Mouse (Mus musculus): ENCODE data around the gene Uck1. TPM values are rescaled to one million over a fixed set of nuclear protein-coding genes. Genes with fewer than 3 reads are reported as not detected.
"Not testable (repeated sequence)": the region's sequence is repeated elsewhere in the genome, so short reads cannot be mapped to it uniquely, and the experiment has no call there.

Gene Uck1
- 120 and 132 TPM in 2 replicates for total RNA-seq (2021)
- long read RNA-seq, transcript Uck1-201 (7 exons, 2,005 nt): major isoform, 195 of 259 reads
- long read RNA-seq, partial matches to known transcripts: 32 of 259 reads
- long read RNA-seq, other reads (novel, unspliced or antisense): 29 of 259 reads

- peak; percentile 92 for DNase-seq
Measured at GRCm38 (mm10) chr2:32259657-32260417, at the start of gene Uck1. Uck1 (minus strand) TSS chr2:32260159.

GRCm38 (mm10) chr2:32308870-32309568 lies 49.1 kb upstream of the Uck1 start:
- DNase-seq: no peak

GRCm38 (mm10) chr2:32307941-32308760 lies 48.2 kb upstream of the Uck1 start:
- DNase-seq: peak; percentile 42

- no peak for DNase-seq
Measured at GRCm38 (mm10) chr2:32307247-32307798, 47.4 kb upstream of the Uck1 start.

DNA sequence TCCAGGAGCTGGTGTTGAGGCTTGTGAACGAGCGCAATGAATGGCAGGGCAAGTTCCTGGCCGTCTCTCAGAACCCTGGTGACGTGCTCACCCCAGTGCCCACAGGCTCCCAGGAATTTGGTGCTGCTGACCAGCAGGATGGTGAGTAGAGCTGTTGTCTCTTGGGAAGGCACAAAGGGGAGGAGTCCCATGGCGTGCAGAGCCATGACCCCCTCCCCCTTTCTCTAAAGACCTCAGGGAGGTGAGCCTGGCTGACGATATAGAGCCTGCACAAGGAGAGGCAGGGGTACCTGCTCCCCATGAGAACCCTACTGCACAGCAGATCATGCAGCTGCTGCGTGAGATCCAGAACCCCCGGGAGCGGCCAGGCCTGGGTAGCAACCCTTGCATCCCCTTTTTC lies 46.2 kb upstream of the Uck1 start:
- no peak for DNase-seq

GRCm38 (mm10) chr2:32305668-32306067 lies 45.7 kb upstream of the Uck1 start:
- DNase-seq: no peak

DNA sequence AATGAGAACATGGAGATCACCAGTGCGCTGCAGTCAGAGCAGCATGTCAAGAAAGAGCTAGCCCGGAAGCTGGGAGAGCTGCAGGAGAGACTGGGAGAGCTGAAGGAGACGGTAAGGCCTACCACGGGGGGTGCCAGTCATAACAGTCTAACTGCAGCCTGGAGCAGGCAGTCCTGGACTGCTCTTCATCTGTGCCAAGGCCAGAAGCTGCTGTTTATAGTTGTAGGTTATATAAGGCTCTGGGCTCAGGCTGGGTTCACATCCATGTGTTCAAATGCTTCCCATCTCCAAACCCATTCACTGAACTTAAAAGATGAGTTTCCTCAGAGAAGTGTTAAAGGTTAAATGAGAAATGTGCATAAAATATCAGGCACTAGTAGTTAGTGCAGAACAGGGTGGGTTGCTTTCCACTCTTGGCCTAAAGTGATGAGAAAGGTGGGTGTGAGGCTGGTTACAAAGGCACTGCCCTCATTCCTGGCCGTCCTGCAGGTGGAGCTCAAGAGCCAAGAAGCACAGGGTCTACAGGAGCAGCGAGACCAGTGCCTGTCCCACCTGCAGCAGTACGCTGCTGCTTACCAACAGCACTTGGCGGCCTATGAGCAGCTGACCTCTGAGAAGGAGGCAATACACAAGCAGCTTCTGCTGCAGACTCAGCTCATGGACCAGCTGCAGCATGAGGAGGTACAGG lies 44.3 kb upstream of the Uck1 start:
- peak; percentile 58 for DNase-seq

DNA sequence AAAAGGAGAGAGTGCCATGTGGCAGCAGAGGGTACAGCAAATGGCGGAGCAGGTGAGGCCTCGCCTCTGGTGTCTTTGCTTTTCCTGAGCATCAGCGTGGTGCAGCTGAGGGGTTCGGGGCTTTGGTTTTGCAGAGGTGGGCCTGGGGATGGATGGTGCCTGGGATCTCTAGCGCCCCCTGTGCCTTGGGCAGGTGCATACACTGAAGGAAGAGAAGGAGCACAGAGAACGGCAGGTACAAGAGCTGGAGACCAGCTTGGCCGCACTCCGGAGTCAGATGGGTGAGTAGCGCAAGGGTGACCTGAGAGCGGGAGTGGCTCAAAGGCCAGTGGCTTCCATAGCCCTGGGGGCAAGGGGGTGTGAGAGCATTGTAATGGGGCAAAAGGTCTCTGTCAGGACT lies 43.0 kb upstream of the Uck1 start:
- no peak for DNase-seq

DNA sequence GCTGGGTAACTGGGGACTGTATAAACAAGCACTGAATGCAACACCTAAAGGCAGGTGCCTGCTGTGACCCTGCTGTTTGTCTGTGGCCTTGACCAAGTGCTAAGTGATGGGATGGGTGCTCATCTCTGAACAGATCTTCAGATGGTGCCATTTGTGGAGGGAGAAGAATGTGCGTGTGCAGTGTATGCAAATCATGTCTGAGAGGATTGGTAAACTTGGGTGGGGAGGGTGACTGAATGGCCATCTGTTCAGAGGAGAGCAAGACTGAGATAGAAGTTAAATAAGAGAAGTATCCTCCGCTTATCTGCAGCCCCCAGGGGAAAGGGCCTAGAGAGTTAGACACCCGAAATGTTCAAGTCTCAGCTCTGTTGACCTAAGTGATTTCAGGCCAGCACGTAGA lies 39.5 kb upstream of the Uck1 start:
- no peak for DNase-seq

DNA sequence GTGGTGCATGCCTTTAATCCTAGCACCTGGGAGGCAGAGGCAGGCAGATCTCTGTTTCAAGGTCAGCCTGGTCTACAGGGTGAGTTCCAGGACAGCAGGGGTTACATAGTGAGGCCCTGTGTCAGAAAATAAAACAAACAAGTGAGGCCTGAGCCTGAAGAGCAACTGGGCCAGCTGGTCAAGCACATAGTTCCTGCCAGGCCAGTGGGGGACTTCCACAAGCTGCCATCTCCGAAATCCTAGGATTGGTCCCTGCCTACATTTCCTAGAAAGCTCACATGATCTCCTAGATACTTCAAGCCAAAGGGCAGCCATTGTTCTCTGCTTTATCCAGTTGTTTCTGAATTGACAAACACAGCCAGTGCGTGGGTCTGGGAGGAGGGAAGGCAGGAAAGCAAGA lies 35.9 kb upstream of the Uck1 start:
- DNase-seq: not testable (repeated sequence)

- DNase-seq: no peak
Measured at GRCm38 (mm10) chr2:32295285-32295684, 35.3 kb upstream of the Uck1 start.

DNA sequence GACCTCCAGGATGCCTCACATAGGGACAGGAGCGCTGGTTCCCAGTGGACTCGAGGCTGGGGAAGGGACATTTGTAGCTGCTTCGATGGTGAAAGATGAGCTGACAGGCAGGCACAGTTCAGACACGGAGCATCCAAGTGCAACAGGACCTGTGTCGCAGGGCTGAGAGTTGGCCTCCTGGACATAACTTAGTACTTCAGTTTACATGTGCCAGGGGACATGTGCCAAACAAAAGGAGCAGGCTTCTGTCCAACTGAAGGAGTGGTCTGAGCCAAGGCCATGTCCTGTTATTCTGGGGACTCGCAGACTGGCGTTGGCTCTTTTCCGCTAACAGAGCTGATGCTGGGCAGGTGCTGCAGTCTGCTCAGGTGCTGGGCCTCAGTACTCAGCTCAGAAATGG lies 34.4 kb upstream of the Uck1 start:
- peak; percentile 32 for DNase-seq

GRCm38 (mm10) chr2:32289578-32289977 lies 29.6 kb upstream of the Uck1 start:
- no peak for DNase-seq

- DNase-seq: no peak
Measured at GRCm38 (mm10) chr2:32288371-32288931, 28.5 kb upstream of the Uck1 start.

DNA sequence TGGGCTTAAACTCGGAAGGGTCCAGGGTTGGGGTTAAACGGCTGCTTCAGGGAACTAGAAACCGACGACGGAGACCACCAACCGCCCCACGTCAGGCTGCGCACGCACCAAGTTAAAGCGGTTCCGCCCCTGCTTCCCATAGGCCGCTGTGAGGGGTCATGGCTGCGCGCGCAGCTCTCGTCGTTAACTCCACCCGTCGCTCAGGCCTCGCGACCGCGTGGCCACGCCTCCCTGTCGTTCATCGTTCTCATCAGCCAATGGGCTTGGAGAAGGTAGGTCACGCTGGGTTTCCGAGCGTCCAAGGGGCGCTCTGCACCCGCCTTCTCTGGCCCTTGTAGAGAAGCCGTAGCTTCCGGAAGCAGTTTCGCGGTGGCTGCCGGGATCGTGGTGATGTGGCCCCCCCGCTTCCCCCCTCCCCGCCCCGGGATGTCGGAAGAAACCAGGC lies 28.0 kb upstream of the Uck1 start, which contains the start of gene Swi5:
Gene Swi5, minus strand, starts transcription at position 153 of the 445 bp plus-strand sequence.
- DNase-seq: peak; percentile 99

GRCm38 (mm10) chr2:32287334-32287840 lies 27.4 kb upstream of the Uck1 start, which contains the start of gene Golga2:
Golga2 (plus strand) TSS chr2:32287384.
- peak; percentile 28 for DNase-seq

DNA sequence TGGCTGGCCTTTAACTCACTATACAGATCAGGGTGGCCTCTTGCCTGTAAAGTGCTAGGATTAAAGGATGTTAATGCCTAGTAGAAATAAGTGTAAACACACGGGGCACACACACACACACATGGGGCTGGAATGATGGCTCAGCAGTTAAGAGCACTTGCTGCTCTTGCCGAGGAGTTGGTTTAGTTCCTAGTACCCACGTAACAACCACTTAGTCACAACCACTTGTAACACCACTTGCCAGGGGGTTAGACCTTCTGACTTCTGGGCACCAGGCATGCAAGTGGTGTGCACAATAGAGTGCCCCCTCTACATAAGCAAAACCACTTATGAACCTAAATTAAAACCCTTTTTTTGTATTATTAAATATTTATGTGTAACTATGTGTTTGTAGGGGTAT lies 24.0 kb upstream of the Uck1 start:
- DNase-seq: no peak

GRCm38 (mm10) chr2:32282727-32283126 lies 22.8 kb upstream of the Uck1 start:
- DNase-seq: peak; percentile 59

DNA sequence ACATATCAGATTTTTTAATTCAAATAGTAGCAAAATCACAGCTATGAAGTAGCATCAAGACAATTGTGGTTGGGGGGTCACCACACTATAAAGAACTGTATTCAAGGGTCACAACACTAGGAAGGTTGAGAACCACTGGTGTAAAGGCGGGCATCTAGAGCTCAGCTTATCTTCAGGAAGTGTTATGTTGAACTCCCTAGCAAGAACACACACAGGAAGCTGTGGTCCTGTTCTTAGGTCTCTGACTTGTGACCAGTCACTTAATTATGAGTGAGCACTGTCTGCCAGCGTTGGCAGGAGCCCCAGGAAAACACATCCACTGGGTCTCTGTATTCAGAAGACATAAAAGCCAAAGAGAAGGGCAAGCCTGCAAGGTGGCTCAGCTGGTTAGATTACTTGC lies 22.3 kb upstream of the Uck1 start:
- no peak for DNase-seq

DNA sequence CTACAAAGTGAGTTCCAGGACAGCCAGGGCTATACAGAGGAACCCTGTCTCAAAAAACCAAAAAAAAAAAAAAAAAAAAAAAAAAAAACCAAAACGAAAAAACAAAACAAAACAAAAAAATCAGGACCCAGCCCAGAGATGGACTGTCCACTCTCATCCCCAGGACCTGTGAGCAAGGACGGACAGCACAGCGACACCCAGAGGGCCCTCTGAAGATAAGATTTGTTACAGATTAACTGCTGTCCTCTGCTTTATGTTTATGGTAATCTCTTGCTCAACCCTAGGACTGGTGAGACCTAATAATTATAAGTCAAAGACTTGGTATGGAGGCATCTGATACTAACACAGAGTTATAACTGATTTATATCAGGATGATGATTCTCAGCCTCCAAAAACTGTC lies 15.9 kb upstream of the Uck1 start:
- DNase-seq: no peak

- no peak for DNase-seq
Measured at GRCm38 (mm10) chr2:32260635-32261034, 676 bp upstream of the Uck1 start.
